19 mouse cellular contexts compared by ENCODE assay signal in the genomic region with DNA sequence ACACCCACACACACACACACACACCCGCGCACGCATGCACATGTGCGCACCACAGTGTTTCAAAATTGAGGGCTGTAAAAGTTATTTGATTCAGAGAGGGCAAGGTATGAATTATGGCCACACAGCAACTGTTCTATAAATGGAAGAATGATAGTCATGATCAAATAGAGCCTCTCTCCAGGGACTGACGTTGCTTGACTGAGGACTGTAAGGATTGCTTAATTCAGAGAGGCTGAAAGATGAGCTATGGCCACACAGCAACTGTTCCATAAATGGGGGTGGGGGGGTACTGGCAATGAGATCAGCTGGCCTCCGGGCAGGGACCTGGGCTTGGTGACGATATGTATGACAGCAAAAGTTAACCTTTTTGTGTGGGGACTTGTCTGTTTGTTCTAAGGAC. TPM values are rescaled to one million over a fixed set of nuclear protein-coding genes. Genes with fewer than 3 reads are reported as not detected.
DNase-seq lines count a peak whose midpoint lies in the region; ATAC-seq lines count a peak whose summit lies in the region.
"Had no signal": no experiment of that assay in that cellular context is flagged by ENCODE, and none has a peak within 500 bp of the region (broad histone marks: within the 10 kb centered on the region; RNA-seq: fewer than 3 reads in every experiment).

No protein-coding gene starts in this region.

- H3K4me3 ChIP-seq in heart, embryonic 15.5 days: no peak overlapping the region
- H3K4me3 ChIP-seq in intestine, embryonic 15.5 days (replicated peaks): no peak overlapping the region
- H3K4me3 ChIP-seq: embryonic facial prominence, embryonic 10.5 days; hindbrain, embryonic 13.5 days; liver, embryonic 12.5 days; midbrain, embryonic 13.5 days had no signal

- WGBS in heart, embryonic 15.5 days: 76% methylated on average over 7 of the region's 7 CpGs
- WGBS in intestine, embryonic 15.5 days: 83% methylated on average over 7 of the region's 7 CpGs

- H3K4me2 ChIP-seq in heart, embryonic 15.5 days: no peak overlapping the region
- no peak overlapping the region for H3K4me2 ChIP-seq in intestine, embryonic 15.5 days (replicated peaks)
- H3K4me2 ChIP-seq: hindbrain, embryonic 13.5 days; liver, embryonic 12.5 days; midbrain, embryonic 13.5 days had no signal

- intact Hi-C loops in gastrocnemius, postnatal 14 days (cut with DNase I; ENCODE audit: low total_unique reads): no loop called here
- intact Hi-C loops in heart, postnatal 36 days (cut with DNase I): no loop called here
- intact Hi-C loops in left cerebral cortex, postnatal 25 days (cut with DNase I): no loop called here

- H3K9ac ChIP-seq in heart, embryonic 15.5 days: no peak overlapping the region
- H3K9ac ChIP-seq in intestine, embryonic 15.5 days: no peak overlapping the region
- H3K9ac ChIP-seq: hindbrain, embryonic 13.5 days; liver, embryonic 12.5 days; midbrain, embryonic 13.5 days had no signal

- H3K27ac ChIP-seq in heart, embryonic 15.5 days: peak overlapping the region; percentile 93
- 0 out of 2 replicates have a peak overlapping the region, but pooled peaks have one; percentile 34 for H3K27ac ChIP-seq in intestine, embryonic 15.5 days
- H3K27ac ChIP-seq: hindbrain, embryonic 13.5 days; midbrain, embryonic 13.5 days had no signal

- H3K9me3 ChIP-seq in heart, embryonic 15.5 days (replicated peaks): no peaks in the 10 kb centered on the region
- H3K9me3 ChIP-seq in intestine, embryonic 15.5 days: no peaks in the 10 kb centered on the region
- H3K9me3 ChIP-seq: embryonic facial prominence, embryonic 10.5 days; hindbrain, embryonic 13.5 days; liver, embryonic 12.5 days; midbrain, embryonic 13.5 days had no signal

- no peaks in the 10 kb centered on the region for H3K27me3 ChIP-seq in heart, embryonic 15.5 days
- 0 out of 2 replicates have a peak, but pooled peaks cover 3% of the 10 kb centered on the region for H3K27me3 ChIP-seq in intestine, embryonic 15.5 days (replicated peaks)
- H3K27me3 ChIP-seq: hindbrain, embryonic 13.5 days; liver, embryonic 12.5 days had no signal

- no peaks in the 10 kb centered on the region for H3K36me3 ChIP-seq in heart, embryonic 15.5 days
- no peaks in the 10 kb centered on the region for H3K36me3 ChIP-seq in intestine, embryonic 15.5 days
- H3K36me3 ChIP-seq: embryonic facial prominence, embryonic 10.5 days; hindbrain, embryonic 13.5 days; liver, embryonic 12.5 days; midbrain, embryonic 13.5 days had no signal

- peaks cover 65% of the 10 kb centered on the region for H3K4me1 ChIP-seq in heart, embryonic 15.5 days (replicated peaks)
- peaks cover 30% of the 10 kb centered on the region for H3K4me1 ChIP-seq in intestine, embryonic 15.5 days (replicated peaks)

- DNase-seq in gastrocnemius, adult 18-20 months (ENCODE audit: low spot score): peak; percentile 19
- DNase-seq in gastrocnemius, postnatal 14 days: no peak
- no peak for DNase-seq in heart, postnatal 36 days
- DNase-seq in 3T3-L1 (ENCODE audit: low read depth, low spot score): peak; percentile 56
- no peak for DNase-seq in left cerebral cortex, postnatal 25 days (ENCODE audit: low spot score in 2 of 2)
- no peak for DNase-seq in testis, postnatal 14 days (ENCODE audit: low spot score)
- DNase-seq: cerebellum, adult 11 months; gastrocnemius, postnatal 10 days; kidney, adult 8-10 months; layer of hippocampus, postnatal 36 days; left cerebral cortex, postnatal 4 days; thymus, postnatal 14 days had no signal

- ATAC-seq in heart, embryonic 15.5 days (replicated peaks; ENCODE audit: insufficient number of reproducible peaks, insufficient read depth, low FRiP score, low read depth): no peak
- no peak for ATAC-seq in intestine, embryonic 15.5 days
- ATAC-seq: forebrain, embryonic 16.5 days; liver, embryonic 12.5 days; midbrain, embryonic 13.5 days had no signal

RNA-seq across cellular contexts. Expression of gene Serpine1, which starts 5.1 kb away (rescaled TPM):
- total RNA-seq in gastrocnemius, adult 18-20 months (2021): 1 to 10 TPM; 4.9 to 5.5 TPM
- 1 to 10 TPM; 1.2 to 1.9 TPM for total RNA-seq in gastrocnemius, postnatal 14 days (2021)
- polyA plus RNA-seq in heart, embryonic 15.5 days (2015; fragmentation: Nextera tagmentation; extraction: Ambion mirVana): 1.3 and 1.4 TPM in 2 replicates
- total RNA-seq in heart, postnatal 36 days (2021): 10 to 100 TPM; 28.1 to 42.8 TPM
- polyA plus RNA-seq in intestine, embryonic 15.5 days (2015; fragmentation: Nextera tagmentation; extraction: Ambion mirVana): 0.34 and 0.42 TPM in 2 replicates
- under 1 TPM; 0.55 to 0.99 TPM for total RNA-seq in left cerebral cortex, postnatal 25 days (2021)

RNA-seq across cellular contexts. Expression of gene Ap1s1, which starts 31.3 kb away (rescaled TPM):
- total RNA-seq in gastrocnemius, adult 18-20 months (2021): 10 to 100 TPM; 14.0 to 17.1 TPM
- total RNA-seq in gastrocnemius, postnatal 14 days (2021): 10 to 100 TPM; 24.3 to 26.0 TPM
- polyA plus RNA-seq in heart, embryonic 15.5 days (2015; fragmentation: Nextera tagmentation; extraction: Ambion mirVana): 120 and 132 TPM in 2 replicates
- total RNA-seq in heart, postnatal 36 days (2021): 10 to 100 TPM; 38.8 to 41.3 TPM
- polyA plus RNA-seq in intestine, embryonic 15.5 days (2015; fragmentation: Nextera tagmentation; extraction: Ambion mirVana): 230 and 242 TPM in 2 replicates
- 100 to 1,000 TPM; 304 to 317 TPM for total RNA-seq in left cerebral cortex, postnatal 25 days (2021)

RNA-seq across cellular contexts. Expression of gene Trim56, which starts 38.8 kb away (rescaled TPM):
- 1 to 10 TPM; 7.4 to 8.0 TPM for total RNA-seq in gastrocnemius, adult 18-20 months (2021)
- total RNA-seq in gastrocnemius, postnatal 14 days (2021): 1 to 10 TPM; 7.6 to 9.1 TPM
- 6.5 and 9.4 TPM in 2 replicates for polyA plus RNA-seq in heart, embryonic 15.5 days (2015; fragmentation: Nextera tagmentation; extraction: Ambion mirVana)
- 10 to 100 TPM; 19.9 to 23.0 TPM for total RNA-seq in heart, postnatal 36 days (2021)
- 7.5 and 8.4 TPM in 2 replicates for polyA plus RNA-seq in intestine, embryonic 15.5 days (2015; fragmentation: Nextera tagmentation; extraction: Ambion mirVana)
- total RNA-seq in left cerebral cortex, postnatal 25 days (2021): 1 to 10 TPM; 3.0 to 3.9 TPM

RNA-seq across cellular contexts. Expression of gene Vgf, which starts 51.0 kb away (rescaled TPM):
- total RNA-seq in gastrocnemius, adult 18-20 months (2021): not detected
- total RNA-seq in gastrocnemius, postnatal 14 days (2021): not detected
- polyA plus RNA-seq in heart, embryonic 15.5 days (2015; fragmentation: Nextera tagmentation; extraction: Ambion mirVana): 0.10 TPM in 1 of 2 replicates, not detected in the other
- total RNA-seq in heart, postnatal 36 days (2021): under 1 TPM in 1 of 2 experiments, not detected in 1; 0.11 TPM
- 0.66 and 0.85 TPM in 2 replicates for polyA plus RNA-seq in intestine, embryonic 15.5 days (2015; fragmentation: Nextera tagmentation; extraction: Ambion mirVana)
- 100 to 1,000 TPM; 392 to 396 TPM for total RNA-seq in left cerebral cortex, postnatal 25 days (2021)
- polyA plus RNA-seq: liver, embryonic 12.5 days had no signal

Comparison
In these comparisons a context has a peak if more than half of its experiments do, and no peak if none do; other contexts are left out.
1. DNase-seq: peak in gastrocnemius, adult 18-20 months (single experiment) and 3T3-L1 (single experiment); none in gastrocnemius, postnatal 14 days (single experiment), heart, postnatal 36 days (0 of 2), left cerebral cortex, postnatal 25 days (0 of 2) and testis, postnatal 14 days (single experiment).
2. RNA of gene Serpine1, which starts 5.1 kb away (total RNA-seq): 28.1 to 42.8 TPM in heart, postnatal 36 days; 4.9 to 5.5 TPM in gastrocnemius, adult 18-20 months, 1.2 to 1.9 TPM in gastrocnemius, postnatal 14 days and 0.55 to 0.99 TPM in left cerebral cortex, postnatal 25 days; every median in the first group is over 4 times any median in the second.
3. RNA of gene Ap1s1, which starts 31.3 kb away (total RNA-seq): 304 to 317 TPM in left cerebral cortex, postnatal 25 days; 38.8 to 41.3 TPM in heart, postnatal 36 days, 24.3 to 26.0 TPM in gastrocnemius, postnatal 14 days and 14.0 to 17.1 TPM in gastrocnemius, adult 18-20 months; every median in the first group is over 4 times any median in the second.